Mouse (Mus musculus): ENCODE data around the gene Larp1b. TPM values are rescaled to one million over a fixed set of nuclear protein-coding genes. Genes with fewer than 3 reads are reported as not detected.

The Larp1b gene
- polyA plus RNA-seq, 2 experiments from 2014 or later: 20.0 to 24.7 TPM

DNA sequence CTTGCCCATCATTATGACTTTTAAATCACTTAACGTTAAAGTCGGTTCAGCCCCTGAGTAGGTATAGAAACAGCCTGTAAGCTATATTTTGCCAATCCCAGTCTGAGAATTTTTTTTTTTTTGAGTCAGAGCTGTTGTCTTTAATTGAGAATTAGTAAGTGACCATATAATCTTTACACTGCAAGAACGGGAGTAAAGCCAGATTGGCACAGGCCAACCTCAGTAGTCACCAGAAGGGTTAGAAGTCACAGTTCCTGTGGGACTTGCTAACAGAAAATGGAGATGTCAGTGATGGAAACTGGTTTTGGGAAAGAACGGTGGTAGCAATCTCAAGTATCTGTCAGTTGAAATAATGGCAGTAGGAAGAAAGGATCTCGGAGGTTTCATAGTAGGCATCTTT, 134.8 kb downstream of the Larp1b start:
- no peak for ATAC-seq

DNA sequence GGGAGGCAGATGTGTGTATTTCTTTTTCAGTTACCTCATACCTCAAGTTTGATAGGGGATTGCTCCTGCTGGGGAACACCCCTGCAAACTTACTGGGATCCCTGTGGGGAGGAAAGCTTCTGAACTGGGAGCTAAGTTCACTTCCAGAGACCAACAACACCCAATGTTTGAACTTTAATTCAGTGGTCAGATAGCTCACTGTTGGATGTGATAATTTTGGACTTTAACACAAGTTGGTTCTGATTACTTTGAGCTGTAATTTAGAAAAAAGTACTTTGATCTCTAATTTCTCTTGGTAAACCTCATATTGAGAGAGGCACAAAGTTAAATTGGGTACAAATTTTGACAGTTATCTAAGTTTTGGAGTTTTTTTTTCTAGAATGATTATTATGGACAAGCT, 137.4 kb downstream of the Larp1b start:
- ATAC-seq: no peak

Other genes starting within 250 kb of the Larp1b start
- gene Slc25a31, start 241.0 kb upstream of the Larp1b start, polyA plus RNA-seq (2017; shearing (Covaris generic)): not detected
- 10 to 100 TPM; 24.8 to 28.5 TPM for gene Hspa4l, start 205.3 kb upstream of the Larp1b start, polyA plus RNA-seq (2017; shearing (Covaris generic))
- 10 to 100 TPM; 13.0 to 14.1 TPM for gene Plk4, start 149.8 kb upstream of the Larp1b start, polyA plus RNA-seq (2017; shearing (Covaris generic))
- gene Mfsd8, start 102.9 kb upstream of the Larp1b start, polyA plus RNA-seq (2017; shearing (Covaris generic)): 10 to 100 TPM; 12.7 to 16.5 TPM
- gene Abhd18, start 102.9 kb upstream of the Larp1b start, polyA plus RNA-seq (2017; shearing (Covaris generic)): 10 to 100 TPM; 14.3 to 15.8 TPM
- under 1 TPM; 0.49 to 0.88 TPM for gene 1700034I23Rik, start 47.3 kb upstream of the Larp1b start, polyA plus RNA-seq (2017; shearing (Covaris generic))
- 1 to 10 TPM; 3.1 to 5.0 TPM for gene Pgrmc2, start 133.2 kb downstream of the Larp1b start, polyA plus RNA-seq (2017; shearing (Covaris generic))